Comparison of ENCODE assay signal across 8 mouse cellular contexts in the genomic region with DNA sequence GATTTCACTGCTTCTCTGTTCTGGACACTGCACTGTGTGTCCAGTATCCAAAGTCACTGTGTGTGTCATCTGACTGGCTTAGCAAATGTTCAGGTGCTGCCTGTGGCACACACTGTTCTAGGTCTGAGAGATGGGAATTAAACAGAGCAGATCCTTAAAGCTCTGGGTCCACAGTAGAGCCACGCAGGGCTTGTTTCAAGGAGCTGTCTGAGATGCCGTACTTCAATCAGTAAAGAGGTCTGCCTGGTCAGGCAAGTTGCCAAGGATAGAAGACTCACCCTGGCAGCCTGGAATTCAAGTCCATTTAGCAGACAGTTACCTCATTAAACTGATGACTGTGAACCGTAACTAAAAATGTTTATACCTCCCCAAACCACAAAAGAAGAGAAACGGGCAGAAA.
DNase-seq lines count a peak whose midpoint lies in the region; ATAC-seq and TF ChIP-seq lines count a peak whose summit lies in the region.

No protein-coding gene starts in this region.

- TF ChIP-seq POLR2A in heart, adult 2 months (IDR thresholded peaks at IDR 0.05; ENCODE audit: insufficient read depth, low read depth, low read length), result no peak

- intact Hi-C loops in heart, adult 2 months (cut with DNase I), result loop anchor here (5.0 kb wide), 1 partner anchor 115 kb away; a partner anchor contains a TSS

- peaks cover 12% of the 10 kb centered on the region for H3K36me3 ChIP-seq in heart, adult 2 months (ENCODE audit: control insufficient read depth, insufficient read depth, low read length)
- H3K36me3 ChIP-seq in heart, embryonic 10.5 days, result no peaks in the 10 kb centered on the region
- no peaks in the 10 kb centered on the region for H3K36me3 ChIP-seq in midbrain, embryonic 16.5 days (ENCODE audit: control insufficient read depth, insufficient read depth, low read length)

- H3K9ac ChIP-seq in heart, adult 2 months (ENCODE audit: low read depth, low read length), result no peak overlapping the region
- no peak overlapping the region for H3K9ac ChIP-seq in midbrain, embryonic 16.5 days (ENCODE audit: low read depth, low read length)

- H3K27me3 ChIP-seq in heart, adult 2 months (ENCODE audit: control insufficient read depth, insufficient read depth, low read length), result no peaks in the 10 kb centered on the region
- H3K27me3 ChIP-seq in heart, embryonic 10.5 days (ENCODE audit: insufficient read depth, poor library complexity, severe bottlenecking), result no peaks in the 10 kb centered on the region
- H3K27me3 ChIP-seq in midbrain, embryonic 16.5 days (ENCODE audit: control insufficient read depth, insufficient read depth, low read depth, low read length), result no peaks in the 10 kb centered on the region

- WGBS in heart, adult 2 months, result 23% methylated on average over 4 of the region's 4 CpGs
- WGBS in heart, embryonic 10.5 days, result 57% methylated on average over 4 of the region's 4 CpGs
- WGBS in midbrain, embryonic 16.5 days, result 29% methylated on average over 4 of the region's 4 CpGs

- no peak overlapping the region for H3K4me3 ChIP-seq in heart, adult 2 months
- no peak overlapping the region for H3K4me3 ChIP-seq in heart, embryonic 10.5 days
- H3K4me3 ChIP-seq in brown adipose tissue, adult 24 weeks (ENCODE audit: insufficient read depth, low read depth, low read length), result no peak overlapping the region
- H3K4me3 ChIP-seq in midbrain, embryonic 16.5 days (ENCODE audit: low read depth, low read length), result no peak overlapping the region

- H3K4me1 ChIP-seq in heart, adult 2 months (ENCODE audit: control insufficient read depth, insufficient read depth, low read length), result peaks cover 11% of the 10 kb centered on the region
- H3K4me1 ChIP-seq in heart, embryonic 10.5 days, result peaks cover 28% of the 10 kb centered on the region
- peaks cover 22% of the 10 kb centered on the region for H3K4me1 ChIP-seq in brown adipose tissue, adult 24 weeks (ENCODE audit: control insufficient read depth, insufficient read depth, insufficient read length, low read length)
- peaks cover 18% of the 10 kb centered on the region for H3K4me1 ChIP-seq in midbrain, embryonic 16.5 days (ENCODE audit: control insufficient read depth, insufficient read depth, low read length)

- TF ChIP-seq CTCF in heart, adult 2 months (IDR thresholded peaks at IDR 0.05), result no peak

- no peak overlapping the region for H3K4me2 ChIP-seq in midbrain, embryonic 16.5 days (ENCODE audit: low read length)

- H3K9me3 ChIP-seq in heart, embryonic 10.5 days, result no peaks in the 10 kb centered on the region
- no peaks in the 10 kb centered on the region for H3K9me3 ChIP-seq in midbrain, embryonic 16.5 days (replicated peaks; ENCODE audit: control insufficient read depth, low read length, poor library complexity, severe bottlenecking)

- H3K79me2 ChIP-seq in heart, adult 2 months (replicated peaks; ENCODE audit: control insufficient read depth, insufficient read depth, low read length), result no peaks in the 10 kb centered on the region

- no peak for TF ChIP-seq EP300 in heart, adult 2 months (IDR thresholded peaks at IDR 0.05; ENCODE audit: insufficient read depth, low read depth, low read length)

- ATAC-seq in midbrain, embryonic 16.5 days, result 0 out of 2 replicates have a peak, but pooled peaks have one; percentile 23

- peak; percentile 31 to 38 for DNase-seq in heart, adult 2 months
- DNase-seq in heart, embryonic 10.5 days (ENCODE audit: low spot score), result no peak
- DNase-seq in kidney, postnatal 14 days, result peak; percentile 74
- DNase-seq in embryo, embryonic 10 days (ENCODE audit: low spot score), result no peak
- DNase-seq in T-cell, adult 2 months (ENCODE audit: low spot score), result no peak
- DNase-seq in urinary bladder, adult 18-20 months (ENCODE audit: low spot score in 2 of 2), result no peak

- peak overlapping the region; percentile 46; the same call in 1 of the 2 replicates for H3K27ac ChIP-seq in heart, adult 2 months
- no peak overlapping the region for H3K27ac ChIP-seq in heart, embryonic 10.5 days
- H3K27ac ChIP-seq in brown adipose tissue, adult 24 weeks (replicated peaks; ENCODE audit: low read depth, low read length), result peak overlapping the region; percentile 51
- peak overlapping the region; percentile 55; the same call in 1 of the 2 replicates for H3K27ac ChIP-seq in midbrain, embryonic 16.5 days (ENCODE audit: low read length)

Comparison
In these comparisons a context has a peak if more than half of its experiments do, and no peak if none do; other contexts are left out.
1. DNase-seq: peak in heart, adult 2 months (2 of 2) and kidney, postnatal 14 days (single experiment); none in heart, embryonic 10.5 days (single experiment), embryo, embryonic 10 days (single experiment), T-cell, adult 2 months (single experiment) and urinary bladder, adult 18-20 months (0 of 2).